Mouse (Mus musculus): Measurements from ENCODE around the gene Fgfbp3. TPM values are rescaled to one million over a fixed set of nuclear protein-coding genes. Genes with fewer than 3 reads are reported as not detected.
"Not testable (repeated sequence)": the region's sequence is repeated elsewhere in the genome, so short reads cannot be mapped to it uniquely, and the experiment has no call there.

Fgfbp3 gene
- total RNA-seq, 2 experiments from 2014 or later: 1.6 TPM; not detected in 1

- no peak for ATAC-seq (replicated peaks; ENCODE audit: low FRiP score, poor library complexity, severe bottlenecking)
These were observed 3.2 kb downstream of the Fgfbp3 start for GRCm38 (mm10) chr19:36916206-36916605.

- no peak for ATAC-seq (replicated peaks; ENCODE audit: low FRiP score, poor library complexity, severe bottlenecking)
These were observed 6.4 kb downstream of the Fgfbp3 start for GRCm38 (mm10) chr19:36913064-36913463.

DNA sequence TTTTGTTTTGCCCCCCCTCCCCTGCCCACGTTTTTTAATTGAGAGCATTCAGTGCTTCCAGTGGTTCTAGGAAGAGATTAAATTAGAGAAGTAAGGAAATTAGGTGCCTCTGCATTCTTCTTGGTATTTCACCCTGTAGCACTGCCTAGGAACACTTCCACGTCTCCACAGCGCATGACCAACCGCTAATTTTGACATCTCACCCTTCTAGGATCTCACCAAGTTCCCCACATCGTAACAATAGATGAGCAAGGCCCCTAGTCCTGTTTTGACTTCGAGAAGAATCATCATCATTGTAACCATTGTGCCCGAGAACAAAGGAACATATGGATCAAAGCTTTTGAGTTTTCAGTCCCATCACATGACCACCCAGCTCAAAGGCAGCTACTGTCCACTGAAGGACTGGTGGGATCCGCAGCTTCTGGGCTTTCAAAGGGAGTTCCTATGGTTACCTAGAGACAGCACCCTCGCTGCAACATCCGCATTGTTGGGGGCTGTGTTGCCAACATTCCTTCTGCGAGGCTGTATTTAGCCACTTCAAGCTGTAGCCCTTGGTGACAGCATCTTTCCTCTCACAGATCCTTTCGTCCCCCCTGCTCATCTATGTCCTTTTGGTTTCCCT is 8.9 kb downstream of the Fgfbp3 start:
- ATAC-seq (replicated peaks; ENCODE audit: low FRiP score, poor library complexity, severe bottlenecking): no peak

DNA sequence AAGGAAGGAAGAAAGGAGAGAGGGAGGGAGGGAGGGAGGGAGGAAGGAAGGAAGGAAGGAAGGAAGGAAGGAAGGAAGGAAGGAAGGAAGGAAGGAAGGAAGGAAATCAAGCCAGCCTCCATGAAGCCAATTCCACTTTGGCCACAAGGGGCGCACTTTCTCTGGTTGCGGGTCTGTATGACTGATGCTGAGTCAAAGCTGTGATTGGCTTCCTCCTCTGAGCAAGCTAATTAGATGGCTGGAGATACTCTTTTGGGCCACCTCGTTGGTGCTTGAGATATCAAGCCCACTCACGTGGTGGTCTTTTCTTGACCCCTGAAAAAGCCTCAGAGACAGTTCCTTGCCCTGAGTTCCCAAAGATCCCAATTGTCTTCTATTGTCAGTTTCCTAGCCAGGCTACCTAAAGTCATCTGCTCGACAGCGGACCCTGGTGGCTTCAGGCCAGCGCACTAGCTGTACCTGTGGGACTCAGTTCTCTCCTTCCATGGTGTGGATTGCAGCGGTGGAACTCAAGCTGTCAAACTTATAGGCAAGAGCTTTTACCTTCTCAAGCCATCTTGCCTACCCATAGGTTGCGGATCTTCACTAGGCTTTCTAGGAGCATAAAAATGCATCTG is 9.6 kb downstream of the Fgfbp3 start:
- peak; percentile 91 for ATAC-seq (replicated peaks; ENCODE audit: low FRiP score, poor library complexity, severe bottlenecking)

GRCm38 (mm10) chr19:36909150-36909549 is 10.3 kb downstream of the Fgfbp3 start:
- ATAC-seq (replicated peaks; ENCODE audit: low FRiP score, poor library complexity, severe bottlenecking): no peak

- ATAC-seq (replicated peaks; ENCODE audit: low FRiP score, poor library complexity, severe bottlenecking): no peak
These were observed 15.0 kb downstream of the Fgfbp3 start for GRCm38 (mm10) chr19:36904211-36905007.

GRCm38 (mm10) chr19:36903377-36903776 is 16.0 kb downstream of the Fgfbp3 start:
- ATAC-seq (replicated peaks; ENCODE audit: low FRiP score, poor library complexity, severe bottlenecking): no peak

DNA sequence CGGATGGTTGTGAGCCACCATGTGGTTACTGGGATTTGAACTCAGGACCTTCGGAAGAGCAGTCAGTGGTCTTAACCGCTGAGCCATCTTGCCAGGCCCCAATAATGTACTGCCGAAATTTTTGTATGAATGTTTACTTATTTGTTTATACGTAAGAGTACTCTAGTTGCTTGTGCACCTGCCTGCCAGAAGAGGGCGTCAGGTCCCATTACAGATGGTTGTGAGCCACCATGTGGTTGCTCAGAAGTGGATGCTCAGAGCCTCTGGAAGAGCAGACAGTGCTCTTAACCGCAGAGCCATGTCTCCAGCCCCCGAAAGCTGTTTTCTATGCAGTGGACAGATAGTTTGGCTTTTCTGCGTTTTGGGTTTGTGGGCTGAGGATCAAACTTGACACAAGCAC is 21.6 kb downstream of the Fgfbp3 start:
- ATAC-seq (replicated peaks; ENCODE audit: low FRiP score, poor library complexity, severe bottlenecking): no peak

DNA sequence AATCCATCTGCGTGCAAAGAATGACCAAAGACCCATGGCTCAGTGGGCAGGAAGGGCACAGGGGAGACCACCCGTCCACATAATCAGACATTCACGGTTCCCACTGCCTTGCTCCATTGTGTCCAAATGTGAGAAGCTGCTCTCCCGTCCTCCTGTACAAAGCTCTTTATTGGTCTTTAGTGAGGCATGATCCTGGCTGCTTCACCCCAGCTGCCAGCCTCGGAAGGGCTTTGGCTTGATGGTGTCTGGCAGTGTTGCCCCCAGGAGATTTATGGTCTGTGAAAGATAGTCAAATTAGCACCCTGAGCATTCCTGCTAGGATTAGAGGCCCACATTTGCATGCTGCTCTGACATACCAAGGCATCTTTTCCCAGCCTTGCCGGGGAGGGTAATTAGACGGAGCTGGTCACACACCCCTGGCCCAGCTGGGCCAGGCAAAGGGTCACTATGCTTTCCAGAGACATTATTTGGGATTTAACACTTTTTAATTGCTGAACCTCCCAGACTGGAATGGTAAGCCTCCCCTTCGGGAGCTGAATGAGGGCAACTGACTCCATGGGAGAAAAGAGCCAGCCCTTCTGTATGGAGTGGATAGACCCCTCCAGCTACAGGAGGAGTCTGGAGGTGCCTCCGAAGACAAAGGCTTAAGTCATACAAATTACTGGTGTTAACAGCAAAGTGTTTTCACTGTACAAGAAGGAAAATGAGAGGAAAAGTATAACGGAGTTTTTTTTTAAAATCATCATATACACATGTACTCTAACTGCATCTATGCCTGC is 22.4 kb downstream of the Fgfbp3 start:
- no peak for ATAC-seq (replicated peaks; ENCODE audit: low FRiP score, poor library complexity, severe bottlenecking)

DNA sequence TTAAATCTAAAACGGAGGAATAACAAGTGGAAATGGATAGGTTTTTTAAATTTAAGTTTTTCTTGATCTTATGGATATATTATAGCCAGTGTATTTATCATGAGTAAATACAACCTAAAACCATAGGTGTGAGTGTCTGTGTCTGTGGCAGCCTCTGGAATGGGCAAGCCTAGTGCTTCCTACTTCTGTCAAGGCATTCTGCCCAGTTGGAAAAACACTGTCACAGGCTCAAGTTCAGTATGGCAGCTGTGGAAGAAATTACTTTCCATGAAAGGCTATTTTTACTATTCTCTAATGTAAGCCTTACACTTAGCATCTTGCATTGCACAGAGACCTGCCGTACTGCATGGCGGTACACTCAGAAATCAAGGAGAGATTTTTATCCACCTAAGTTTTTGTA is 27.7 kb downstream of the Fgfbp3 start:
- ATAC-seq (replicated peaks; ENCODE audit: low FRiP score, poor library complexity, severe bottlenecking): no peak

DNA sequence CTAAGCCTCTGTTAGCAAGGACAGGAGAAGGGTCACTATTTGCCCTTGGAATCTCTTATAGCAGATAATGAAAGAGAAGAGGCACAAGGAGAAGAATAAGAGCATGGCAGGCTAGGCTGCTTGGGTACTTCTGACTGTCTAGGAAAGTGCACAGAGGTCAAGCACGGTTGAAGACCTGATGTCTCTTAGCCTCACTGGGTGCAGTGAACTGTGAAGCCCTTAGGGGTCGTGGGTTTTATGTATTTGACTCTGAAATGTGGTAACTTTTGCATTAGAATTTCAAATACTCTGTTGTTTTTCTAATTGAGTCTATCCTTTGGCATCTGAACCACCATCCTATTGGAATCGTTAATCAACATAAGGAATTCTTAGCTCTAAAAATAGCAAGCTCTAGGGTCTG is 31.7 kb downstream of the Fgfbp3 start:
- ATAC-seq (replicated peaks; ENCODE audit: low FRiP score, poor library complexity, severe bottlenecking): no peak

GRCm38 (mm10) chr19:36886316-36886715 is 33.1 kb downstream of the Fgfbp3 start:
- no peak for ATAC-seq (replicated peaks; ENCODE audit: low FRiP score, poor library complexity, severe bottlenecking)

DNA sequence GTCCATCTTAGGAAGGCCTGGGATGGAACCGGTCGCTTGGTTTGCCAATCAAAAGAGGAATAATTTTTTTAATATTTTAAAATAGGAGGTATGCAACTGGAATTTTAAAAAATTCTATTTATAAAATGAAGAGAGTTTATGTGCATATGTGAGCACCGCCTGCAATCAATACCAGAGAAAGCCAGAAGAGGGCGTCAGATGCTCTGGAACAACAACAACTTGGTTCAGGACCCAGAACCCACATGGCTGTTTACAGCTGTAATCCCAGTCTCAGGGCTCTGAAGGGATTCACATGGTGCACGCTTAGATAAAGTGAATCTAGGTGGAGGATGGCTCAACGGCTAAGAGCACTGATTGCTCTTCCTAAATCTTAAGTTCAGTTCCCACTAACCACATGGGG is 36.3 kb downstream of the Fgfbp3 start:
- ATAC-seq (replicated peaks; ENCODE audit: low FRiP score, poor library complexity, severe bottlenecking): no peak

DNA sequence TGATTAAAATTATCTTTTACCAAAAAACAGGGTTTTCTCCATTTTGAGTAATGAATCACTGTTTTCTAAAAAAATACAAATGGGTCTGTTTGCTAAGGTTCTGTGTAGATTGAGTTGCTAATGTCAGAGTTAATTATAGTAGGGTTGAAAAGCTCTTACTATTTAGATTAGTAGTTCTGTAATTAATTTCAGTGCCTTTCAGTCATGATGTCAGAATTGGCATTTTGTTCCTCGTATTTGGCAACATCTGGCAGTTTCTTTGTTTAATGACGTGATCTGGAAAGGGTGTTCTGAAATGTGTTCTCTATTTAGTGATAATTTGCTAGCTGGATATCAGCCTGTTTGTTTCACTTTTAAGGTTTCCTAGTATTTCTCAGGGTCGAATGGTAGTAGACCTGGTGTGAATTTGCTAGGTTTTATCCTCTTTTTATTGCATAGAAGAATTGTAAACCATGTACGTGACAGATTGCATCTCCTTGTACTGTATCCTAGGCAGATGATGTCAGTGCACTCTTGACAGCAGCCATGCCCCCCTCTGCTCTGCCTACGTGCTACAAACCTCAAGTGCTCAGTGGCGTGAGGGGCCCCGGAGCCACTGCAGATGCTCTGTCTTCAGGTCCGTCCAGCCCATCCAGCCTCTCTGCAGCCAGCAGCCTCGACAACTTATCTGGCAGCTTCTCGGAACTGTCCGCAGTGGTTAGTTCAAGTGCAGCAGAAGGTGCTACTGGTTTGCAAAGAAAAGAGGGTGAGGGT is 40.5 kb downstream of the Fgfbp3 start:
- no peak for ATAC-seq (replicated peaks; ENCODE audit: low FRiP score, poor library complexity, severe bottlenecking)

GRCm38 (mm10) chr19:36877329-36877728 is 42.1 kb downstream of the Fgfbp3 start:
- no peak for ATAC-seq (replicated peaks; ENCODE audit: low FRiP score, poor library complexity, severe bottlenecking)

DNA sequence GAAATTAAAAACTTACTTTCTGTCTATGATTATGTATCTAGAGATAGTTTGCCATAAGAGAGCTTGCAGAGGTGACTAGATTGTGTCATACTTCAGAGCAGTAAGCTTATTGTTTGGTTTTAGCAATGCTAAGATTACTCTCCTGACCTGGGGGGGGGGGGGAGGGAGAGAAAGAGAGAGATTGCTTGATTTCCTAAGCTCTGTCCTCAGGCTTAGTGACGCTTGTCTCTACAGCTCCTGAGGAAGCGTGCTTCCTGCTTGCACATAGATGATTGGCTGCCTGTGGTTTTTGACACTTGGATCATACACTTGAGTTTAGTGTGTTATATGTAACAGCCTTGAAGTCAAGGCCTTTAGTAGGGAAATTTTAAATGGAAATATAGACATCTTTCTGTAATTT is 44.8 kb downstream of the Fgfbp3 start:
- no peak for ATAC-seq (replicated peaks; ENCODE audit: low FRiP score, poor library complexity, severe bottlenecking)

DNA sequence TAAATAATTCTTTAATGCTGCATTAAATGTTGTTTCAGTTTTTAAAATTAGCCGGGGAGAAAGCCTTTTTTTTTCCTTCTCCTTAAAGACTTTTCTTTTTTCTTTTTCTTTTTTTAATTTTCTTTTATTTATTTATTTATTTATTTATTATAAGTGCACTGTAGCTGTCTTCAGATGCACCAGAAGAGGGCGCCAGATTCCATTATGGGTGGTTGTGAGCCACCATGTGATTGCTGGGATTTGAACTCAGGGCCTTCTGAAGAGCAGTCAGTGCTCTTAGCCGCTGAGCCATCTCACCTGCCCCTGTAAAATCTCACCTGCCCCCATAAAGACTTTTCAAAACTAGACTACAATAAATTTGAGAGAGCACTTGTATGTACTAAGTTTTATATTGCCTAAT is 50.7 kb downstream of the Fgfbp3 start:
- ATAC-seq (replicated peaks; ENCODE audit: low FRiP score, poor library complexity, severe bottlenecking): not testable (repeated sequence)
